Mouse (Mus musculus) right cerebral cortex, postnatal 10 days (tissue): ENCODE data around the gene Mrrf.

Source experiments
- DNase-seq, 2 experiments: peaks; one replicate each; pipeline ENCODE4 v3.0.0; 2021; ENCODE audit warnings: low spot score in 2 of 2

Gene Mrrf

GRCm38 (mm10) chr2:36234526-36235368 is 98.6 kb downstream of the Mrrf start:
- no peak for DNase-seq

- DNase-seq = no peak
Observed at GRCm38 (mm10) chr2:36235917-36236316, 99.7 kb downstream of the Mrrf start.

- no peak for DNase-seq
Observed at GRCm38 (mm10) chr2:36236889-36237288, 100.7 kb downstream of the Mrrf start.

GRCm38 (mm10) chr2:36237557-36237956 is 101.4 kb downstream of the Mrrf start:
- DNase-seq = no peak

GRCm38 (mm10) chr2:36238467-36238866 is 102.3 kb downstream of the Mrrf start:
- DNase-seq = no peak

GRCm38 (mm10) chr2:36238951-36239350 is 102.8 kb downstream of the Mrrf start:
- no peak for DNase-seq
